Mouse (Mus musculus): ENCODE results near the gene Nod2. TPM values are rescaled to one million over a fixed set of nuclear protein-coding genes. Genes with fewer than 3 reads are reported as not detected.

Gene Nod2
- polyA plus RNA-seq, 1 experiment from 2014 or later: 0.02 TPM

- no peak for ATAC-seq (ENCODE audit: low read depth)
- no peaks in the 10 kb centered on the region for H3K36me3 ChIP-seq
- H3K27me3 ChIP-seq: no peaks in the 10 kb centered on the region
- no peak overlapping the region for H3K27ac ChIP-seq
- H3K4me1 ChIP-seq (replicated peaks): no peaks in the 10 kb centered on the region
- no peaks in the 10 kb centered on the region for H3K9me3 ChIP-seq (replicated peaks)
- H3K9ac ChIP-seq: no peak overlapping the region
- H3K4me3 ChIP-seq (replicated peaks): no peak overlapping the region
- H3K4me2 ChIP-seq: no peak overlapping the region
- 68% methylated on average over 8 of the region's 8 CpGs for WGBS (ENCODE audit: insufficient replicate concordance)
- no peak for DNase-seq
Observed at GRCm38 (mm10) chr8:88681046-88681445, 33.9 kb downstream of the Nod2 start.

GRCm38 (mm10) chr8:88683656-88684289 lies 36.7 kb downstream of the Nod2 start:
- ATAC-seq (ENCODE audit: low read depth): no peak
- H3K9me3 ChIP-seq (replicated peaks): no peaks in the 10 kb centered on the region
- no peak overlapping the region for H3K4me3 ChIP-seq (replicated peaks)
- H3K27ac ChIP-seq: no peak overlapping the region
- H3K9ac ChIP-seq: no peak overlapping the region
- no peaks in the 10 kb centered on the region for H3K27me3 ChIP-seq
- no peaks in the 10 kb centered on the region for H3K4me1 ChIP-seq (replicated peaks)
- H3K36me3 ChIP-seq: no peaks in the 10 kb centered on the region
- 62% methylated on average over 7 of the region's 7 CpGs for WGBS (ENCODE audit: insufficient replicate concordance)
- no peak for DNase-seq
- no peak overlapping the region for H3K4me2 ChIP-seq

- H3K9me3 ChIP-seq (replicated peaks): no peaks in the 10 kb centered on the region
- WGBS (ENCODE audit: insufficient replicate concordance): 52% methylated on average over 9 of the region's 9 CpGs
- H3K27ac ChIP-seq: no peak overlapping the region
- H3K4me3 ChIP-seq (replicated peaks): no peak overlapping the region
- no peak for ATAC-seq (ENCODE audit: low read depth)
- no peaks in the 10 kb centered on the region for H3K36me3 ChIP-seq
- H3K27me3 ChIP-seq: no peaks in the 10 kb centered on the region
- no peak overlapping the region for H3K9ac ChIP-seq
- no peaks in the 10 kb centered on the region for H3K4me1 ChIP-seq (replicated peaks)
- no peak overlapping the region for H3K4me2 ChIP-seq
- no peak for DNase-seq
Observed at GRCm38 (mm10) chr8:88686226-88686905, 39.3 kb downstream of the Nod2 start.

GRCm38 (mm10) chr8:88686906-88687235 lies 39.8 kb downstream of the Nod2 start:
- WGBS (ENCODE audit: insufficient replicate concordance): 66% methylated on average over 8 of the region's 8 CpGs
- H3K27ac ChIP-seq: no peak overlapping the region
- no peaks in the 10 kb centered on the region for H3K27me3 ChIP-seq
- H3K4me1 ChIP-seq (replicated peaks): no peaks in the 10 kb centered on the region
- no peak for ATAC-seq (ENCODE audit: low read depth)
- H3K9ac ChIP-seq: no peak overlapping the region
- no peak overlapping the region for H3K4me3 ChIP-seq (replicated peaks)
- H3K4me2 ChIP-seq: no peak overlapping the region
- DNase-seq: no peak
- no peaks in the 10 kb centered on the region for H3K36me3 ChIP-seq
- no peaks in the 10 kb centered on the region for H3K9me3 ChIP-seq (replicated peaks)

- Histone ChIP-seq H3K27me3 (no peaks in the 10 kb centered on the region), H3K4me2 (no peak overlapping the region), H3K4me1 (replicated peaks) (no peaks in the 10 kb centered on the region), H3K36me3 (no peaks in the 10 kb centered on the region), H3K9me3 (replicated peaks) (no peaks in the 10 kb centered on the region), H3K27ac (no peak overlapping the region), H3K9ac (no peak overlapping the region), H3K4me3 (replicated peaks) (no peak overlapping the region)
- no peak for DNase-seq
- 55% methylated on average over 6 of the region's 6 CpGs for WGBS (ENCODE audit: insufficient replicate concordance)
- ATAC-seq (ENCODE audit: low read depth): no peak
Observed at GRCm38 (mm10) chr8:88689151-88689550, 42.0 kb downstream of the Nod2 start.

GRCm38 (mm10) chr8:88689891-88690290 lies 42.8 kb downstream of the Nod2 start:
- Histone ChIP-seq H3K9ac (no peak overlapping the region), H3K27ac (no peak overlapping the region), H3K9me3 (replicated peaks) (no peaks in the 10 kb centered on the region), H3K4me1 (replicated peaks) (peaks cover 5% of the 10 kb centered on the region; the same call in 1 of the 2 replicates), H3K4me3 (replicated peaks) (no peak overlapping the region), H3K27me3 (no peaks in the 10 kb centered on the region), H3K36me3 (no peaks in the 10 kb centered on the region), H3K4me2 (no peak overlapping the region)
- DNase-seq (no peak), ATAC-seq (ENCODE audit: low read depth) (no peak)
- WGBS (ENCODE audit: insufficient replicate concordance): 64% methylated on average over 6 of the region's 6 CpGs

- peaks cover 19% of the 10 kb centered on the region for H3K4me1 ChIP-seq (replicated peaks)
Observed at GRCm38 (mm10) chr8:88691342-88691948, 44.3 kb downstream of the Nod2 start.

GRCm38 (mm10) chr8:88691961-88692360 lies 44.8 kb downstream of the Nod2 start:
- Histone ChIP-seq H3K4me3 (replicated peaks) (no peak overlapping the region), H3K9me3 (replicated peaks) (no peaks in the 10 kb centered on the region), H3K27me3 (no peaks in the 10 kb centered on the region), H3K4me1 (replicated peaks) (peaks cover 19% of the 10 kb centered on the region), H3K36me3 (no peaks in the 10 kb centered on the region), H3K9ac (no peak overlapping the region), H3K27ac (no peak overlapping the region), H3K4me2 (no peak overlapping the region)
- 25% methylated on average over 7 of the region's 7 CpGs for WGBS (ENCODE audit: insufficient replicate concordance)
- DNase-seq (no peak), ATAC-seq (ENCODE audit: low read depth) (no peak)

More at GRCm38 (mm10) chr8:88691342-88691948, 44.3 kb downstream of the Nod2 start:
- H3K4me2 ChIP-seq: no peak overlapping the region
- ATAC-seq (ENCODE audit: low read depth) (no peak), DNase-seq (no peak)
- H3K9ac ChIP-seq: no peak overlapping the region
- no peaks in the 10 kb centered on the region for H3K36me3 ChIP-seq
- no peaks in the 10 kb centered on the region for H3K27me3 ChIP-seq
- 33% methylated on average over 4 of the region's 4 CpGs for WGBS (ENCODE audit: insufficient replicate concordance)
- H3K9me3 ChIP-seq (replicated peaks): no peaks in the 10 kb centered on the region
- H3K27ac ChIP-seq: no peak overlapping the region
- no peak overlapping the region for H3K4me3 ChIP-seq (replicated peaks)

GRCm38 (mm10) chr8:88692866-88693265 lies 45.8 kb downstream of the Nod2 start:
- Histone ChIP-seq H3K27ac (no peak overlapping the region), H3K27me3 (no peaks in the 10 kb centered on the region), H3K36me3 (no peaks in the 10 kb centered on the region), H3K4me2 (no peak overlapping the region), H3K9ac (no peak overlapping the region), H3K9me3 (replicated peaks) (no peaks in the 10 kb centered on the region), H3K4me3 (replicated peaks) (no peak overlapping the region), H3K4me1 (replicated peaks) (peaks cover 22% of the 10 kb centered on the region)
- ATAC-seq (ENCODE audit: low read depth) (no peak), DNase-seq (no peak)
- 58% methylated on average over 6 of the region's 6 CpGs for WGBS (ENCODE audit: insufficient replicate concordance)

- H3K27me3 ChIP-seq: no peaks in the 10 kb centered on the region
- peaks cover 25% of the 10 kb centered on the region for H3K4me1 ChIP-seq (replicated peaks)
- no peak overlapping the region for H3K9ac ChIP-seq
- no peak overlapping the region for H3K27ac ChIP-seq
- H3K4me2 ChIP-seq: no peak overlapping the region
- WGBS (ENCODE audit: insufficient replicate concordance): 64% methylated on average over 4 of the region's 4 CpGs
- H3K9me3 ChIP-seq (replicated peaks): no peaks in the 10 kb centered on the region
- no peak for DNase-seq
- H3K4me3 ChIP-seq (replicated peaks): no peak overlapping the region
- no peaks in the 10 kb centered on the region for H3K36me3 ChIP-seq
- no peak for ATAC-seq (ENCODE audit: low read depth)
Observed at GRCm38 (mm10) chr8:88693376-88693775, 46.3 kb downstream of the Nod2 start.

GRCm38 (mm10) chr8:88694291-88694690 lies 47.2 kb downstream of the Nod2 start:
- ATAC-seq (ENCODE audit: low read depth) (no peak), DNase-seq (no peak)

More at GRCm38 (mm10) chr8:88694291-88694690, 47.2 kb downstream of the Nod2 start:
- no peaks in the 10 kb centered on the region for H3K9me3 ChIP-seq (replicated peaks)
- H3K27me3 ChIP-seq: no peaks in the 10 kb centered on the region
- H3K4me3 ChIP-seq (replicated peaks): no peak overlapping the region
- H3K27ac ChIP-seq: no peak overlapping the region
- 49% methylated on average over 7 of the region's 7 CpGs for WGBS (ENCODE audit: insufficient replicate concordance)
- H3K36me3 ChIP-seq: no peaks in the 10 kb centered on the region
- no peak overlapping the region for H3K4me2 ChIP-seq
- H3K9ac ChIP-seq: no peak overlapping the region
- peaks cover 25% of the 10 kb centered on the region for H3K4me1 ChIP-seq (replicated peaks)
